Mouse (Mus musculus): ENCODE measurements around the gene Lama5. TPM values are rescaled to one million over a fixed set of nuclear protein-coding genes. Genes with fewer than 3 reads are reported as not detected.
A peak's percentile ranks its signal among the peaks of the same experiment; 100 is the strongest.

Gene Lama5
- polyA plus RNA-seq, 1 experiment from 2014 or later, result 221 TPM

- POLR2A ChIA-PET, result interaction anchor here (1.2 kb wide), 1 partner anchor 31 kb away, joined by 3 read pairs; no protein-coding TSS in a partner anchor
- no peak for TF ChIP-seq CTCF (IDR thresholded peaks at IDR 0.05)
Measured at GRCm38 (mm10) chr2:180236930-180237329, 11.3 kb upstream of the Lama5 start.

GRCm38 (mm10) chr2:180236500-180236899, 10.8 kb upstream of the Lama5 start:
- no peak for ATAC-seq
- in situ Hi-C loops (cut with MboI; ENCODE audit: low pct_unique_long_range_greater_than_20kb), result no loop called here
- ChIA-PET CTCF (interaction anchor here (3.9 kb wide), 1 partner anchor 15 kb away, joined by 18 read pairs; no protein-coding TSS in a partner anchor), POLR2A (interaction anchor here (1.2 kb wide), 1 partner anchor 31 kb away, joined by 3 read pairs; no protein-coding TSS in a partner anchor)
- DNase-seq (ENCODE audit: low read depth, low spot score), result no peak
- H3K27me3 ChIP-seq, result no peaks in the 10 kb centered on the region
- no peak for TF ChIP-seq CTCF (IDR thresholded peaks at IDR 0.05)

More at GRCm38 (mm10) chr2:180236930-180237329, 11.3 kb upstream of the Lama5 start:
- in situ Hi-C loops (cut with MboI; ENCODE audit: low pct_unique_long_range_greater_than_20kb), result no loop called here
- ATAC-seq, result no peak
- no peaks in the 10 kb centered on the region for H3K27me3 ChIP-seq
- DNase-seq (ENCODE audit: low read depth, low spot score), result no peak
- CTCF ChIA-PET, result interaction anchor here (3.9 kb wide), 1 partner anchor 15 kb away, joined by 18 read pairs; no protein-coding TSS in a partner anchor

- in situ Hi-C loops (cut with MboI; ENCODE audit: low pct_unique_long_range_greater_than_20kb), result no loop called here
- ATAC-seq, result no peak
- CTCF ChIA-PET, result interaction anchor here (1.1 to 3.9 kb wide), 5 partner anchors 9 to 61 kb away, joined by 3 to 18 read pairs (median 5); no protein-coding TSS in a partner anchor
Measured at GRCm38 (mm10) chr2:180235788-180236187, 10.1 kb upstream of the Lama5 start.

GRCm38 (mm10) chr2:180234980-180235379, 9.3 kb upstream of the Lama5 start:
- POLR2A ChIA-PET, result interaction anchor here (1.1 to 3.1 kb wide), 2 partner anchors 11 to 58 kb away, joined by 3 to 14 read pairs; partner anchors contain the start of gene Lama5
- H3K27me3 ChIP-seq, result no peaks in the 10 kb centered on the region
- DNase-seq (ENCODE audit: low read depth, low spot score) (peak; percentile 48), ATAC-seq (peak; percentile 73)
- in situ Hi-C loops (cut with MboI; ENCODE audit: low pct_unique_long_range_greater_than_20kb), result no loop called here
- CTCF ChIA-PET, result interaction anchor here (1.1 to 3.9 kb wide), 6 partner anchors 8 to 61 kb away, joined by 3 to 18 read pairs (median 5); no protein-coding TSS in a partner anchor
- TF ChIP-seq CTCF (IDR thresholded peaks at IDR 0.05), result no peak

More at GRCm38 (mm10) chr2:180235788-180236187, 10.1 kb upstream of the Lama5 start:
- TF ChIP-seq CTCF (IDR thresholded peaks at IDR 0.05), result no peak
- no peak for DNase-seq (ENCODE audit: low read depth, low spot score)
- POLR2A ChIA-PET, result interaction anchor here (1.1 to 1.2 kb wide), 2 partner anchors 30 to 59 kb away, joined by 3 read pairs; no protein-coding TSS in a partner anchor
- no peaks in the 10 kb centered on the region for H3K27me3 ChIP-seq

- CTCF ChIA-PET, result interaction anchor here (1.6 to 3.9 kb wide), 3 partner anchors 17 to 29 kb away, joined by 5 to 18 read pairs (median 10); no protein-coding TSS in a partner anchor
- no peak for ATAC-seq
- in situ Hi-C loops (cut with MboI; ENCODE audit: low pct_unique_long_range_greater_than_20kb), result no loop called here
- POLR2A ChIA-PET, result interaction anchor here (3.1 kb wide), 1 partner anchor 10 kb away, joined by 14 read pairs; the partner anchor contains the start of gene Lama5
- no peak for DNase-seq (ENCODE audit: low read depth, low spot score)
- no peak for TF ChIP-seq CTCF (IDR thresholded peaks at IDR 0.05)
- H3K27me3 ChIP-seq, result no peaks in the 10 kb centered on the region
Measured at GRCm38 (mm10) chr2:180234353-180234752, 8.7 kb upstream of the Lama5 start.

- in situ Hi-C loops (cut with MboI; ENCODE audit: low pct_unique_long_range_greater_than_20kb), result no loop called here
Measured at GRCm38 (mm10) chr2:180233101-180233904, 7.6 kb upstream of the Lama5 start.

GRCm38 (mm10) chr2:180230482-180230881, 4.8 kb upstream of the Lama5 start:
- ATAC-seq (peak; percentile 18), DNase-seq (ENCODE audit: low read depth, low spot score) (no peak)
- TF ChIP-seq CTCF (IDR thresholded peaks at IDR 0.05), result no peak
- CTCF ChIA-PET, result interaction anchor here (0.8 to 3.4 kb wide), 4 partner anchors 13 to 55 kb away, joined by 3 to 11 read pairs (median 5); no protein-coding TSS in a partner anchor
- in situ Hi-C loops (cut with MboI; ENCODE audit: low pct_unique_long_range_greater_than_20kb), result no loop called here
- POLR2A ChIA-PET, result interaction anchor here (1.2 kb wide), 1 partner anchor 26 kb away, joined by 3 read pairs; no protein-coding TSS in a partner anchor
- H3K27me3 ChIP-seq, result no peaks in the 10 kb centered on the region

More at GRCm38 (mm10) chr2:180233101-180233904, 7.6 kb upstream of the Lama5 start:
- POLR2A ChIA-PET, result interaction anchor here (0.6 to 3.1 kb wide), 3 partner anchors 9 to 256 kb away, joined by 4 to 14 read pairs (median 4); partner anchors contain the start of gene Lama5
- TF ChIP-seq CTCF (IDR thresholded peaks at IDR 0.05), result no peak
- DNase-seq (ENCODE audit: low read depth, low spot score) (peak; percentile 41), ATAC-seq (no peak)
- H3K27me3 ChIP-seq, result no peaks in the 10 kb centered on the region
- CTCF ChIA-PET, result interaction anchor here (1.6 to 3.0 kb wide), 2 partner anchors 16 to 28 kb away, joined by 5 to 10 read pairs; no protein-coding TSS in a partner anchor

GRCm38 (mm10) chr2:180229129-180229528, 3.5 kb upstream of the Lama5 start:
- no peaks in the 10 kb centered on the region for H3K27me3 ChIP-seq
- in situ Hi-C loops (cut with MboI; ENCODE audit: low pct_unique_long_range_greater_than_20kb), result no loop called here
- no peak for DNase-seq (ENCODE audit: low read depth, low spot score)
- ChIA-PET CTCF (interaction anchor here (1.2 to 3.4 kb wide), 7 partner anchors 11 to 56 kb away, joined by 3 to 11 read pairs (median 6); no protein-coding TSS in a partner anchor), POLR2A (interaction anchor here (0.5 kb wide), 1 partner anchor 24 kb away, joined by 4 read pairs; no protein-coding TSS in a partner anchor)
- TF ChIP-seq CTCF (IDR thresholded peaks at IDR 0.05), result no peak
- no peak for ATAC-seq

GRCm38 (mm10) chr2:180228592-180228991, 2.9 kb upstream of the Lama5 start:
- ATAC-seq (no peak), DNase-seq (ENCODE audit: low read depth, low spot score) (no peak)
- ChIA-PET POLR2A (interaction anchor here (2.3 kb wide), 1 partner anchor 13 kb away, joined by 8 read pairs; no protein-coding TSS in a partner anchor), CTCF (interaction anchor here (1.1 to 3.4 kb wide), 8 partner anchors 11 to 56 kb away, joined by 3 to 11 read pairs (median 6); no protein-coding TSS in a partner anchor)
- no peaks in the 10 kb centered on the region for H3K27me3 ChIP-seq
- TF ChIP-seq CTCF (IDR thresholded peaks at IDR 0.05), result no peak
- in situ Hi-C loops (cut with MboI; ENCODE audit: low pct_unique_long_range_greater_than_20kb), result no loop called here

GRCm38 (mm10) chr2:180228060-180228458, 2.4 kb upstream of the Lama5 start:
- TF ChIP-seq CTCF (IDR thresholded peaks at IDR 0.05), result no peak
- in situ Hi-C loops (cut with MboI; ENCODE audit: low pct_unique_long_range_greater_than_20kb), result no loop called here
- ATAC-seq (no peak), DNase-seq (ENCODE audit: low read depth, low spot score) (no peak)
- no peaks in the 10 kb centered on the region for H3K27me3 ChIP-seq
- ChIA-PET POLR2A (interaction anchor here (0.7 to 2.3 kb wide), 2 partner anchors 13 to 19 kb away, joined by 4 to 8 read pairs; no protein-coding TSS in a partner anchor), CTCF (interaction anchor here (1.0 to 3.4 kb wide), 10 partner anchors 10 to 58 kb away, joined by 3 to 11 read pairs (median 7); no protein-coding TSS in a partner anchor)
